Mouse (Mus musculus) intestine, embryonic 16.5 days (tissue): ENCODE measurements around the gene Usp33. TPM values are rescaled to one million over a fixed set of nuclear protein-coding genes. Genes with fewer than 3 reads are reported as not detected.
A peak's percentile ranks its signal among the peaks of the same experiment; 100 is the strongest.

ENCODE experiments used
- ATAC-seq: fragments of 200-750 bp; cut with Nextera tagmentation; 2 replicates; pipeline ENCODE4 v1.8.0; 2017; ENCODE audit warnings: moderate TSS enrichment, moderate library complexity
- H3K27ac ChIP-seq: fragments of 300-500 bp; sonication (generic); 2 replicates; pipeline ENCODE4 v1.5.1; 2014; ENCODE audit warnings: mild to moderate bottlenecking, low read length
- H3K27me3 ChIP-seq: fragments of 300-500 bp; sonication (generic); replicated peaks from 2 replicates; pipeline ENCODE4 v1.6.1; 2014; ENCODE audit warnings: low read length, control low read depth, mixed read lengths; ENCODE audit not compliant: control insufficient read depth, insufficient read depth
- H3K36me3 ChIP-seq: fragments of 300-500 bp; sonication (generic); 2 replicates; pipeline ENCODE4 v1.6.1; 2014; ENCODE audit warnings: low read length, control low read depth; ENCODE audit not compliant: control insufficient read depth, insufficient read depth
- H3K4me1 ChIP-seq: fragments of 300-500 bp; sonication (generic); 2 replicates; pipeline ENCODE4 v1.6.1; 2014; ENCODE audit warnings: low read length, control low read depth, mixed read lengths; ENCODE audit not compliant: control insufficient read depth, insufficient read depth
- H3K4me2 ChIP-seq: fragments of 300-500 bp; sonication (generic); 2 replicates; pipeline ENCODE4 v1.6.1; 2014; ENCODE audit warnings: low read depth, low read length, control low read depth
- H3K4me3 ChIP-seq: fragments of 300-500 bp; sonication (generic); 2 replicates; pipeline ENCODE4 v1.5.1; 2014; ENCODE audit warnings: mild to moderate bottlenecking, low read length
- H3K9ac ChIP-seq: fragments of 300-500 bp; sonication (generic); 2 replicates; pipeline ENCODE4 v1.6.1; 2014; ENCODE audit warnings: low read depth, low read length
- H3K9me3 ChIP-seq: fragments of 300-500 bp; sonication (generic); 2 replicates; pipeline ENCODE4 v1.6.1; 2016; ENCODE audit warnings: low read length, control low read depth; ENCODE audit not compliant: control insufficient read depth
- WGBS: fragments of 180-500 bp; shearing (Covaris S2); extraction: QIAGEN DNeasy Blood & Tissue Kit; methylation state at CpG from one replicate; pipeline ENCODE4 v1.1.7; 2014; 5-methylcytosine and 5-hydroxymethylcytosine counted together
- polyA plus RNA-seq: library from polyadenylated mRNA; unstranded; fragments of >200 nt; fragmentation: Nextera tagmentation; extraction: Ambion mirVana; gene quantifications from 2 replicates; pipeline ENCODE4 v1.2.1, GENCODE M21; 2015

Gene Usp33
- polyA plus RNA-seq, result 46.0 and 49.3 TPM in 2 replicates

GRCm38 (mm10) chr3:152345732-152346632 is at the start of gene Usp33:
Usp33 (plus strand) TSS chr3:152346478.
- ATAC-seq, result peak; percentile 97
- Histone ChIP-seq H3K9ac (peak within 1 kb of the TSS; percentile 95), H3K4me3 (peak within 1 kb of the TSS; percentile 76), H3K36me3 (no peaks in the 10 kb centered on the region), H3K27ac (peak within 1 kb of the TSS; percentile 87), H3K4me1 (peaks cover 24% of the 10 kb centered on the region), H3K9me3 (no peaks in the 10 kb centered on the region), H3K27me3 (no peaks in the 10 kb centered on the region), H3K4me2 (peak within 1 kb of the TSS; percentile 58)
- 8% methylated on average over 38 of the region's 44 CpGs for WGBS

DNA sequence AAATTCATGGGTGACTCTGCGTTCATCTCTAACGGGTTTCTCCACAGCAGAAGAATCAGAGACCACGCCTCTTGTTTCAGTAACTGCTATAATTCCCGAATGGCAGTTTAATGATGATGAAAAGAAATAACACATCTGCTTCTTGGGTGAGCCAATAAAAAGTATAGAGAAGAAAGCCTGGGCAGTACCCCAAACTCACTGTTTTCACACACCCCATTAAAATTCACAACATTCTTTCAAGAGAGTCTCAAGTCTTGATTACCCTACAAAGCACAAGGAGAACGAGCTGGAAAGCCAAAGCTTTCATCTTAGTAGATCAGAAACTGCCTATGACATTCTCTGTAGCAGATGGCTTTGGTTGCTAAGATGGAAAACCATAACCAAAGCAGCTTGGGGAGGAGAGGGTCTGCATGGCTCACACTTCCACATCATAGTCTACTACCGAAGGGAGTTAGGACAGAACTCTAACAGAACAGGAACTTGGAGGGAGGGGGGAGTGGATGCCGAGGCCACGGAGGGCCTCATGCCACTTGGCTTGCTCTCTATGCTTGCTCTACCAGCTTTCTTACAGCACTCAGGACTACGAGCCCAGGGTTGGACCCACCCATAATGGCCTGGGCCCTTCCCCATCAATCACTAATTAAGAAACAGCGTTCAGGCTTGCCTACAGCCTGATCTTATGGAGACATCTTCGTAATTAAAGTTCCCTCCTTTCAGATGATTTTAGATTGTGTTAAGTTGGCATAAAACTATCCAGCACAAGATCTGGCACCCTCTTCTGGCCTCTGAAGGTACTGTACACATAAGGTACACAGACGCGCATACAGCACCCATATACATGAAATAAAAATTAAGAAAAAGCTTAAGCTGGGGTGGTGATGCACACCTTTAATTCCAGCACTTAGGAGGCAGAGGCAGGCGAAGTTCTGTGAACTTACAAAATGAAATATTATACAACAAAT is 45.6 kb upstream of the Usp33 start:
- Histone ChIP-seq H3K4me3 (no peak overlapping the region), H3K4me2 (no peak overlapping the region), H3K9ac (no peak overlapping the region), H3K27ac (no peak overlapping the region), H3K4me1 (peaks cover 13% of the 10 kb centered on the region), H3K36me3 (no peaks in the 10 kb centered on the region), H3K9me3 (no peaks in the 10 kb centered on the region), H3K27me3 (no peaks in the 10 kb centered on the region)
- WGBS, result 81% methylated on average over 14 of the region's 14 CpGs
- no peak for ATAC-seq

DNA sequence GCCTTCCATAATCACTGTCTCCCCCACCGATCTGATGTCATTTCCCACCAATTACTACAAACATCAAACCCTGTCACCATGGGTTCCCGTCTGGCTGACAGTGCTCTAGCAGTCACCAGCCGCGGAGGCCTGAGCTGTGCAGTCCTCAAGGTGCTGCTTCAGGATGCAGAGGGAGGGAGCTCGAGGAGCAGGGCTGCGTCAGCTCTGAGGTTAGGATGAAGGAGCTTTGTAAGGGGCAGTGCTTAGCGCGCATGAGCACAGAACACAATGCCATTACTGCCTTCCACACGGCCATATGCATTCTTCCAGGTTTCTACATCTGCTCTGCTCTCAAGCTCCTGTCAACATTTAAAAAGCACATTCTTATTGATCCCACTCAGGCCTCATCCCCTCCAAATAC is 43.3 kb upstream of the Usp33 start:
- no peak overlapping the region for H3K4me3 ChIP-seq
- no peaks in the 10 kb centered on the region for H3K9me3 ChIP-seq
- H3K9ac ChIP-seq, result no peak overlapping the region
- no peak overlapping the region for H3K27ac ChIP-seq
- 66% methylated on average over 9 of the region's 9 CpGs for WGBS
- peaks cover 13% of the 10 kb centered on the region for H3K4me1 ChIP-seq
- no peak overlapping the region for H3K4me2 ChIP-seq
- no peaks in the 10 kb centered on the region for H3K27me3 ChIP-seq
- ATAC-seq, result no peak
- no peaks in the 10 kb centered on the region for H3K36me3 ChIP-seq

DNA sequence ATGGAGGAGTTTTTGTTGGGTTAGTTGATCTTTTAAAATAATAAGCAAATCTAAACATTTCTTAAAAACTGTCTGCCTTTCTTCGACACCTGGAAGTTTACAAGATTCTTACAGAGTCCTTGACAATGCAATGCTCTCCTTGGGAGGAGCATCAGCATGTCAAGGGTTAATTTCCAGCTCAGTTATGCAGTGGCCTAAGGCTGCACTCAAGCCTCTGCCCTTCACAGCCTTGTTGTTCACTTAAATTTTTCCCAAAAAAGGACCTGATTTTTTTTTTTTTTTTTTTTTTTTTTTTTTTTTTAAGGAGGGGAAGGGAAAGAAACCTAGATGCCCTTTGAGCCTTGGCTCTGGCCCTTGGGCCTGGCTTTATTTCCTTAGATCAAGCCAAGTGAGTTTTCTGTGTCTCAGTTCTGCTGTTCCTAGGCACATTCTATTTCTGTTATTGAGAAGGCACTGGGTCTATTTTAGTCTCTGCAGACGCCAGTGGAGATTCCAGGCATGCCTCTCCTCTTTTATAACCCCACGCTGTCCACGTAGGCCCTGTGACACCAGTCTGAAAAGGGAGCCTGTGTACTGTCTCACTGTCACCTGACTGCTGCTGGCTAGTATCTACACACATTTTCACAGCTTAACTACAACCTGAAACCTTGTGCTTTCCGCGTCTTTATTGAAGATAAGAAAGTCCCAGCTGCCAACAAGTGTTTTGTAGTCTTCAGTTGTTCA is 42.0 kb upstream of the Usp33 start:
- Histone ChIP-seq H3K36me3 (no peaks in the 10 kb centered on the region), H3K4me3 (no peak overlapping the region), H3K27me3 (no peaks in the 10 kb centered on the region), H3K9me3 (no peaks in the 10 kb centered on the region), H3K27ac (peak overlapping the region; percentile 72), H3K4me1 (peaks cover 20% of the 10 kb centered on the region), H3K9ac (no peak overlapping the region), H3K4me2 (no peak overlapping the region)
- WGBS, result 23% methylated on average over 6 of the region's 6 CpGs
- ATAC-seq, result peak; percentile 61

- Histone ChIP-seq H3K36me3 (no peaks in the 10 kb centered on the region), H3K9ac (no peak overlapping the region), H3K27me3 (no peaks in the 10 kb centered on the region), H3K4me2 (no peak overlapping the region), H3K4me1 (peaks cover 28% of the 10 kb centered on the region), H3K9me3 (no peaks in the 10 kb centered on the region), H3K4me3 (no peak overlapping the region), H3K27ac (peak overlapping the region; percentile 72)
- ATAC-seq, result no peak
- WGBS, result 69% methylated on average over 8 of the region's 8 CpGs
Measured at GRCm38 (mm10) chr3:152305080-152305479, 41.2 kb upstream of the Usp33 start.

- Histone ChIP-seq H3K4me3 (no peak overlapping the region), H3K27me3 (no peaks in the 10 kb centered on the region), H3K9me3 (no peaks in the 10 kb centered on the region), H3K27ac (no peak overlapping the region), H3K4me1 (peaks cover 29% of the 10 kb centered on the region), H3K9ac (no peak overlapping the region; the same call in 1 of the 2 replicates), H3K36me3 (no peaks in the 10 kb centered on the region), H3K4me2 (no peak overlapping the region)
- 92% methylated on average over 4 of the region's 4 CpGs for WGBS
- ATAC-seq, result no peak
Measured at GRCm38 (mm10) chr3:152305971-152306370, 40.3 kb upstream of the Usp33 start.

GRCm38 (mm10) chr3:152308485-152309249 is 37.6 kb upstream of the Usp33 start:
- ATAC-seq, result peak; percentile 94
- H3K9me3 ChIP-seq, result no peaks in the 10 kb centered on the region
- H3K4me1 ChIP-seq, result peaks cover 26% of the 10 kb centered on the region
- no peak overlapping the region for H3K4me3 ChIP-seq
- H3K27me3 ChIP-seq, result no peaks in the 10 kb centered on the region
- WGBS, result 21% methylated on average over 10 of the region's 10 CpGs
- H3K4me2 ChIP-seq, result no peak overlapping the region
- peak overlapping the region; percentile 93 for H3K27ac ChIP-seq
- peak overlapping the region; percentile 36 for H3K9ac ChIP-seq
- H3K36me3 ChIP-seq, result peaks cover 3% of the 10 kb centered on the region; the same call in 1 of the 2 replicates

GRCm38 (mm10) chr3:152309250-152309645 is 37.0 kb upstream of the Usp33 start:
- ATAC-seq, result peak; percentile 2; the same call in 1 of the 2 replicates
- Histone ChIP-seq H3K27ac (peak overlapping the region; percentile 93), H3K4me2 (no peak overlapping the region), H3K4me1 (peaks cover 22% of the 10 kb centered on the region), H3K9me3 (no peaks in the 10 kb centered on the region), H3K27me3 (no peaks in the 10 kb centered on the region), H3K9ac (peak overlapping the region; percentile 36), H3K4me3 (no peak overlapping the region), H3K36me3 (peaks cover 3% of the 10 kb centered on the region; the same call in 1 of the 2 replicates)
- 59% methylated on average over 9 of the region's 9 CpGs for WGBS
